Comparison of ENCODE assay signal across 22 mouse cellular contexts in genomic region chr2:103400691-103401090, GRCm38 (mm10). TPM values are rescaled to one million over a fixed set of nuclear protein-coding genes. Genes with fewer than 3 reads are reported as not detected.
"Had no signal": no experiment of that assay in that cellular context is flagged by ENCODE, and none has a peak within 500 bp of the region (broad histone marks: within the 10 kb centered on the region; RNA-seq: fewer than 3 reads in every experiment).

No protein-coding gene starts in this region.

- DNase-seq: kidney, postnatal 10 days; kidney, postnatal 36 days; left cerebral cortex, postnatal 4 days; liver, postnatal 0 days; lung, embryonic 14.5 days; right cerebral cortex, adult 18-20 months; right cerebral cortex, postnatal 25 days; spleen, adult 18-20 months; thymus, adult 18-20 months; thymus, postnatal 36 days had no signal

- H3K9me3 ChIP-seq: kidney, embryonic 15.5 days; limb, embryonic 12.5 days; limb, embryonic 15.5 days; midbrain, embryonic 12.5 days; midbrain, embryonic 15.5 days; neural tube, embryonic 12.5 days; neural tube, embryonic 15.5 days had no signal

- H3K4me1 ChIP-seq: kidney, embryonic 15.5 days; limb, embryonic 12.5 days; limb, embryonic 15.5 days; midbrain, embryonic 15.5 days; neural tube, embryonic 12.5 days; neural tube, embryonic 15.5 days had no signal

- H3K36me3 ChIP-seq: kidney, embryonic 15.5 days; limb, embryonic 12.5 days; limb, embryonic 15.5 days; midbrain, embryonic 12.5 days; midbrain, embryonic 15.5 days; neural tube, embryonic 12.5 days; neural tube, embryonic 15.5 days had no signal

- ATAC-seq: liver, postnatal 0 days; lung, postnatal 0 days; midbrain, embryonic 15.5 days had no signal

- H3K9ac ChIP-seq: kidney, embryonic 15.5 days; limb, embryonic 12.5 days; limb, embryonic 15.5 days; liver, embryonic 14.5 days; liver, postnatal 0 days; lung, embryonic 14.5 days; midbrain, embryonic 12.5 days; midbrain, embryonic 15.5 days; neural tube, embryonic 12.5 days; neural tube, embryonic 15.5 days had no signal

- H3K4me2 ChIP-seq: kidney, embryonic 15.5 days; limb, embryonic 12.5 days; limb, embryonic 15.5 days; liver, embryonic 11.5 days; lung, embryonic 14.5 days; midbrain, embryonic 12.5 days; midbrain, embryonic 15.5 days; neural tube, embryonic 12.5 days; neural tube, embryonic 15.5 days had no signal

- H3K27ac ChIP-seq: kidney, embryonic 15.5 days; limb, embryonic 12.5 days; limb, embryonic 15.5 days; liver, embryonic 14.5 days; macrophage; midbrain, embryonic 12.5 days; midbrain, embryonic 15.5 days; neural tube, embryonic 12.5 days; neural tube, embryonic 15.5 days had no signal

- H3K4me3 ChIP-seq: kidney, embryonic 15.5 days; limb, embryonic 12.5 days; limb, embryonic 15.5 days; midbrain, embryonic 12.5 days; midbrain, embryonic 15.5 days; neural tube, embryonic 12.5 days; neural tube, embryonic 15.5 days had no signal

- H3K27me3 ChIP-seq: kidney, embryonic 15.5 days; limb, embryonic 12.5 days; limb, embryonic 15.5 days; midbrain, embryonic 12.5 days; midbrain, embryonic 15.5 days; neural tube, embryonic 12.5 days; neural tube, embryonic 15.5 days had no signal

RNA-seq across cellular contexts. Expression of gene Elf5, which starts 10.8 kb away (rescaled TPM):
- polyA plus RNA-seq: limb, embryonic 12.5 days; liver, embryonic 11.5 days; liver, postnatal 0 days; macrophage; midbrain, embryonic 15.5 days; neural tube, embryonic 12.5 days; neural tube, embryonic 15.5 days; testis, adult 2 months had no signal
